Mouse (Mus musculus) midbrain, embryonic 15.5 days (tissue): Measurements from ENCODE around the gene Rpl13. TPM values are rescaled to one million over a fixed set of nuclear protein-coding genes. Genes with fewer than 3 reads are reported as not detected.
A peak's percentile ranks its signal among the peaks of the same experiment; 100 is the strongest.

ENCODE experiments used
- ATAC-seq: fragments of 200-750 bp; cut with Nextera tagmentation; replicated peaks from 2 replicates; pipeline ENCODE4 v1.8.0; 2017; ENCODE audit warnings: moderate TSS enrichment
- H3K27ac ChIP-seq: fragments of 300-500 bp; sonication (generic); 2 replicates; pipeline ENCODE4 v1.5.1; 2015; ENCODE audit warnings: mild to moderate bottlenecking, inconsistent platforms
- H3K27me3 ChIP-seq: fragments of 300-500 bp; sonication (generic); replicated peaks from 2 replicates; pipeline ENCODE4 v1.6.1; 2015; ENCODE audit warnings: inconsistent platforms
- H3K36me3 ChIP-seq: fragments of 300-500 bp; sonication (generic); replicated peaks from 2 replicates; pipeline ENCODE4 v1.6.1; 2015; ENCODE audit warnings: inconsistent platforms
- H3K4me1 ChIP-seq: fragments of 300-500 bp; sonication (generic); 2 replicates; pipeline ENCODE4 v1.6.1; 2015; ENCODE audit warnings: inconsistent platforms
- H3K4me2 ChIP-seq: fragments of 300-500 bp; sonication (generic); 2 replicates; pipeline ENCODE4 v1.6.1; 2015; ENCODE audit warnings: inconsistent platforms, mild to moderate bottlenecking, moderate library complexity
- H3K4me3 ChIP-seq: fragments of 300-500 bp; sonication (generic); 2 replicates; pipeline ENCODE4 v1.5.1; 2015; ENCODE audit warnings: mild to moderate bottlenecking, inconsistent platforms
- H3K9ac ChIP-seq: fragments of 300-500 bp; sonication (generic); 2 replicates; pipeline ENCODE4 v1.6.1; 2015; ENCODE audit warnings: mild to moderate bottlenecking, inconsistent platforms
- H3K9me3 ChIP-seq: fragments of 300-500 bp; sonication (generic); 2 replicates; pipeline ENCODE4 v1.6.1; 2016; ENCODE audit warnings: inconsistent platforms
- WGBS: fragments of 180-500 bp; shearing (Covaris S2); methylation state at CpG from one replicate; pipeline ENCODE4 v1.1.7; 2015; ENCODE audit warnings: mixed read lengths; 5-methylcytosine and 5-hydroxymethylcytosine counted together
- microRNA-seq: library from miRNA; unstranded; fragments of <30 nt; microRNA quantifications from one replicate; pipeline ENCODE4, GENCODE M21; 2016
- polyA plus RNA-seq: library from polyadenylated mRNA; unstranded; fragments of >200 nt; fragmentation: Nextera tagmentation; extraction: Ambion mirVana; gene quantifications from 2 replicates; pipeline ENCODE4 v1.2.1, GENCODE M21; 2015

Gene Rpl13
- polyA plus RNA-seq, 1 experiment from 2014 or later: 632 TPM

GRCm38 (mm10) chr8:123136287-123136686 is 34.1 kb downstream of the Rpl13 start:
- ATAC-seq: no peak
- Histone ChIP-seq H3K27me3 (no peaks in the 10 kb centered on the region), H3K27ac (no peak overlapping the region), H3K9ac (no peak overlapping the region), H3K4me1 (peaks cover 29% of the 10 kb centered on the region), H3K4me2 (no peak overlapping the region), H3K9me3 (no peaks in the 10 kb centered on the region), H3K36me3 (no peaks in the 10 kb centered on the region), H3K4me3 (no peak overlapping the region)
- 81% methylated on average over 9 of the region's 9 CpGs for WGBS

GRCm38 (mm10) chr8:123137645-123138077 is 35.5 kb downstream of the Rpl13 start:
- 0 out of 2 replicates have a peak, but pooled peaks have one; percentile 37 for ATAC-seq
- H3K9me3 ChIP-seq: no peaks in the 10 kb centered on the region
- H3K27ac ChIP-seq: no peak overlapping the region
- H3K4me2 ChIP-seq: no peak overlapping the region
- peaks cover 29% of the 10 kb centered on the region for H3K4me1 ChIP-seq
- H3K4me3 ChIP-seq: no peak overlapping the region
- H3K36me3 ChIP-seq: no peaks in the 10 kb centered on the region
- 13% methylated on average over 2 of the region's 2 CpGs for WGBS
- H3K9ac ChIP-seq: no peak overlapping the region
- no peaks in the 10 kb centered on the region for H3K27me3 ChIP-seq

GRCm38 (mm10) chr8:123138741-123139140 is 36.6 kb downstream of the Rpl13 start:
- H3K36me3 ChIP-seq: no peaks in the 10 kb centered on the region
- WGBS: 60% methylated on average over 4 of the region's 4 CpGs
- H3K27me3 ChIP-seq: no peaks in the 10 kb centered on the region
- ATAC-seq: no peak
- no peak overlapping the region for H3K9ac ChIP-seq
- H3K27ac ChIP-seq: no peak overlapping the region
- peaks cover 29% of the 10 kb centered on the region for H3K4me1 ChIP-seq
- no peak overlapping the region for H3K4me2 ChIP-seq
- H3K9me3 ChIP-seq: no peaks in the 10 kb centered on the region
- no peak overlapping the region for H3K4me3 ChIP-seq

- 75% methylated on average over 14 of the region's 14 CpGs for WGBS
- Histone ChIP-seq H3K4me2 (no peak overlapping the region), H3K9me3 (no peaks in the 10 kb centered on the region), H3K27me3 (no peaks in the 10 kb centered on the region), H3K27ac (no peak overlapping the region), H3K36me3 (no peaks in the 10 kb centered on the region), H3K9ac (no peak overlapping the region), H3K4me1 (peaks cover 9% of the 10 kb centered on the region; the same call in 1 of the 2 replicates), H3K4me3 (no peak overlapping the region)
- no peak for ATAC-seq
These were observed 39.8 kb downstream of the Rpl13 start for GRCm38 (mm10) chr8:123141741-123142462.

GRCm38 (mm10) chr8:123145279-123145678 is 43.1 kb downstream of the Rpl13 start:
- 57% methylated on average over 6 of the region's 6 CpGs for WGBS
- no peaks in the 10 kb centered on the region for H3K36me3 ChIP-seq
- H3K9me3 ChIP-seq: no peaks in the 10 kb centered on the region
- no peak overlapping the region for H3K9ac ChIP-seq
- no peaks in the 10 kb centered on the region for H3K27me3 ChIP-seq
- no peak overlapping the region for H3K4me2 ChIP-seq
- ATAC-seq: no peak
- no peaks in the 10 kb centered on the region for H3K4me1 ChIP-seq
- no peak overlapping the region for H3K27ac ChIP-seq
- no peak overlapping the region for H3K4me3 ChIP-seq

- no peak for ATAC-seq
- no peaks in the 10 kb centered on the region for H3K9me3 ChIP-seq
- no peaks in the 10 kb centered on the region for H3K27me3 ChIP-seq
- 75% methylated on average over 7 of the region's 7 CpGs for WGBS
- no peaks in the 10 kb centered on the region for H3K4me1 ChIP-seq
- H3K27ac ChIP-seq: peak overlapping the region; percentile 39; the same call in 1 of the 2 replicates
- H3K4me3 ChIP-seq: no peak overlapping the region
- H3K9ac ChIP-seq: no peak overlapping the region
- no peak overlapping the region for H3K4me2 ChIP-seq
- no peaks in the 10 kb centered on the region for H3K36me3 ChIP-seq
These were observed 44.2 kb downstream of the Rpl13 start for GRCm38 (mm10) chr8:123146390-123146789.

GRCm38 (mm10) chr8:123150737-123151171 is 48.6 kb downstream of the Rpl13 start:
- Histone ChIP-seq H3K36me3 (no peaks in the 10 kb centered on the region), H3K4me3 (no peak overlapping the region), H3K27ac (no peak overlapping the region), H3K27me3 (no peaks in the 10 kb centered on the region), H3K4me2 (no peak overlapping the region), H3K9me3 (no peaks in the 10 kb centered on the region), H3K9ac (no peak overlapping the region), H3K4me1 (no peaks in the 10 kb centered on the region)
- WGBS: 72% methylated on average over 9 of the region's 9 CpGs
- no peak for ATAC-seq

Small RNA genes within 50 kb of the gene (microRNA-seq; reads per million reads assigned to microRNA genes)
- gene Mir7079 (0.74 reads per million), gene Mir7080 (not detected)

Other genes starting within 250 kb of the Rpl13 start
- 69.4 and 71.7 TPM in 2 replicates for gene Ankrd11, start 60.1 kb upstream of the Rpl13 start, polyA plus RNA-seq
- 48.7 and 49.0 TPM in 2 replicates for gene Spg7, start 39.4 kb upstream of the Rpl13 start, polyA plus RNA-seq
- 8.1 TPM in 2 replicates for gene Cpne7, start 15.0 kb downstream of the Rpl13 start, polyA plus RNA-seq
- 1.6 and 2.1 TPM in 2 replicates for gene Sult5a1, start 56.0 kb downstream of the Rpl13 start, polyA plus RNA-seq
- 0.13 and 0.19 TPM in 2 replicates for gene Dpep1, start 83.9 kb downstream of the Rpl13 start, polyA plus RNA-seq
- gene Chmp1a, start 110.4 kb downstream of the Rpl13 start, polyA plus RNA-seq: 227 and 235 TPM in 2 replicates
- gene Spata33, start 110.5 kb downstream of the Rpl13 start, polyA plus RNA-seq: 8.0 and 8.1 TPM in 2 replicates
- 52.6 and 55.0 TPM in 2 replicates for gene Cdk10, start 122.5 kb downstream of the Rpl13 start, polyA plus RNA-seq
- gene Spata2l, start 133.9 kb downstream of the Rpl13 start, polyA plus RNA-seq: 7.4 and 8.1 TPM in 2 replicates
- 28.2 and 30.3 TPM in 2 replicates for gene Zfp276, start 151.8 kb downstream of the Rpl13 start, polyA plus RNA-seq
- 66.6 and 69.9 TPM in 2 replicates for gene Vps9d1, start 152.0 kb downstream of the Rpl13 start, polyA plus RNA-seq
- 6.4 and 9.8 TPM in 2 replicates for gene Fanca, start 216.2 kb downstream of the Rpl13 start, polyA plus RNA-seq
- 44.0 and 44.8 TPM in 2 replicates for gene Spire2, start 230.4 kb downstream of the Rpl13 start, polyA plus RNA-seq